Mouse (Mus musculus): Measurements from ENCODE around the gene Art2b.
"Not testable (repeated sequence)": the region's sequence is repeated elsewhere in the genome, so short reads cannot be mapped to it uniquely, and the experiment has no call there.

DNA sequence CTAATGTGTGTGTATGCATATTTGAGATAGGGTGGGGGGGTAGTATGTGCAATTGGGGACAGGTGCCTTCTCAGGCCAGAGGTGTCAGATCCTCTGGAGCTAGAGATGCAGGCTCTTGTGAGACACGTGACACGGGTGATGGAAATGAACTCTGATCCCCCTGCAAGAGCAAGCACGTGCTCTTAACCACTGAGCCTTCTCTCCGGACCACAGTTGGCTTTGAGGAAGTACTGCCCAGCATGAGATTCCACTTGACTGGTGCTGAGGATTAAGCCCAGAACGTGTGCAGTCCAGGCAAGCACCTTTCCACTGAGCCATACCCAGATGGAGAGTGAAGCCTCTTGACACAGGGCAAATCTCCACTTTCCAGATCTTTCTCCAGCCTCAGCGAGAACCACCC, 1.1 kb downstream of the Art2b start:
- TF ChIP-seq CTCF (IDR thresholded peaks at IDR 0.05; ENCODE audit: extremely low read depth, insufficient read depth, insufficient read length, insufficient replicate concordance); POLR2A (IDR thresholded peaks at IDR 0.05; ENCODE audit: low read depth, low read length): not testable (repeated sequence)
